Mouse (Mus musculus) CH12.LX (cell line): Measurements from ENCODE around the gene Ninl. TPM values are rescaled to one million over a fixed set of nuclear protein-coding genes. Genes with fewer than 3 reads are reported as not detected.
A peak's percentile ranks its signal among the peaks of the same experiment; 100 is the strongest.

Experiments
- DNase-seq: peaks from one replicate; pipeline ENCODE4 v3.0.0-alpha.2; 2013; ENCODE audit errors: extremely low read depth
- H3K27ac ChIP-seq: 2 replicates; pipeline ENCODE4 v1.5.1; 2012; ENCODE audit warnings: low read depth, mild to moderate bottlenecking, control low read depth, moderate library complexity; ENCODE audit not compliant: insufficient read depth
- H3K27me3 ChIP-seq: replicated peaks from 2 replicates; pipeline ENCODE3; 2012; ENCODE audit warnings: inconsistent platforms
- H3K36me3 ChIP-seq, 2 experiments: replicated peaks in 1 of 2; 2 replicates each; pipeline versions ENCODE3 to v1.6.1; 2012; ENCODE audit warnings: inconsistent platforms in 1 of 2, low read length in 1 of 2, mild to moderate bottlenecking in 1 of 2, mixed read lengths in 1 of 2, moderate library complexity in 1 of 2; ENCODE audit not compliant: control insufficient read depth in 1 of 2, insufficient read depth in 1 of 2
- H3K4me1 ChIP-seq, 2 experiments: 2 replicates each; pipeline ENCODE4 v1.6.1; 2012; ENCODE audit warnings: inconsistent platforms in 1 of 2, moderate library complexity in 1 of 2; ENCODE audit not compliant: insufficient read depth in 2 of 2, control insufficient read depth in 1 of 2
- H3K4me2 ChIP-seq: 2 replicates; pipeline ENCODE4 v1.6.1; 2012; ENCODE audit warnings: low read depth, mild to moderate bottlenecking, control low read depth; ENCODE audit not compliant: poor library complexity, insufficient read depth, severe bottlenecking
- H3K4me3 ChIP-seq, 3 experiments: fragments of 150-350 bp in 1 of 3; sonication (generic) in 1 of 3; replicated peaks in 1 of 3; 2 replicates each; pipeline versions ENCODE3 to v1.5.1; 2011 to 2012; ENCODE audit warnings: low read depth in 2 of 3, low read length in 2 of 3, mild to moderate bottlenecking in 2 of 3, moderate library complexity in 2 of 3, control low read depth in 1 of 3, improper control_type of control experiment in 1 of 3, inconsistent platforms in 1 of 3, mixed read lengths in 1 of 3; ENCODE audit not compliant: poor library complexity in 1 of 3
- H3K79me2 ChIP-seq: replicated peaks from 2 replicates; pipeline ENCODE4 v1.6.1; 2012; ENCODE audit warnings: mild to moderate bottlenecking, moderate library complexity; ENCODE audit not compliant: control insufficient read depth, poor library complexity, insufficient read depth, severe bottlenecking; ENCODE audit errors: extremely low read depth
- H3K9ac ChIP-seq: 2 replicates; pipeline ENCODE4 v1.6.1; 2012; ENCODE audit warnings: low read depth, mild to moderate bottlenecking, control low read depth, moderate library complexity; ENCODE audit not compliant: insufficient read depth
- H3K9me3 ChIP-seq: replicated peaks from 2 replicates; pipeline ENCODE3; 2012; ENCODE audit warnings: low read length, inconsistent platforms, mixed read lengths
- BHLHE40 ChIP-seq: IDR thresholded peaks from 2 replicates; pipeline ENCODE4 v1.6.1; 2011; ENCODE audit warnings: mild to moderate bottlenecking, low read depth, low read length, improper control_type of control experiment
- CHD1 ChIP-seq: IDR thresholded peaks from 2 replicates; pipeline ENCODE4 v1.6.1; 2012; ENCODE audit warnings: low read depth, low read length, improper control_type of control experiment, inconsistent platforms
- CTCF ChIP-seq, 2 experiments: IDR thresholded peaks in 1 of 2; conservative IDR thresholded peaks in 1 of 2; 2 replicates each; pipeline ENCODE4 v1.5.1; 2011 to 2012; ENCODE audit warnings: low read depth in 2 of 2, low read length in 2 of 2, improper control_type of control experiment in 1 of 2, inconsistent platforms in 1 of 2, mild to moderate bottlenecking in 1 of 2, moderate library complexity in 1 of 2
- E2F4 ChIP-seq: IDR thresholded peaks from 2 replicates; pipeline ENCODE4 v1.6.1; 2011; ENCODE audit warnings: low read depth, low read length, improper control_type of control experiment; ENCODE audit not compliant: insufficient replicate concordance
- EP300 ChIP-seq: IDR thresholded peaks from 2 replicates; pipeline ENCODE4 v1.6.1; 2011; ENCODE audit warnings: low read length, improper control_type of control experiment
- IRF4 ChIP-seq: IDR thresholded peaks from 2 replicates; pipeline ENCODE4 v1.6.1; 2014; ENCODE audit warnings: low read depth, mild to moderate bottlenecking, inconsistent platforms, low read length, improper control_type of control experiment
- KAT2A ChIP-seq: IDR thresholded peaks from 2 replicates; pipeline ENCODE4 v1.6.1; 2012; ENCODE audit warnings: low read length, improper control_type of control experiment, inconsistent platforms; ENCODE audit not compliant: insufficient replicate concordance
- MAFK ChIP-seq: IDR thresholded peaks from 2 replicates; pipeline ENCODE4 v1.6.1; 2011; ENCODE audit warnings: low read length, improper control_type of control experiment; ENCODE audit not compliant: insufficient replicate concordance
- MEF2A ChIP-seq: IDR thresholded peaks from 2 replicates; pipeline ENCODE4 v1.6.1; 2014; ENCODE audit warnings: low read depth, mild to moderate bottlenecking, inconsistent platforms, low read length, improper control_type of control experiment, borderline replicate concordance
- MYC ChIP-seq: IDR thresholded peaks from 2 replicates; pipeline ENCODE4 v1.6.1; 2011; ENCODE audit warnings: low read depth, mild to moderate bottlenecking, improper control_type of control experiment, low read length
- NRF1 ChIP-seq: IDR thresholded peaks from 2 replicates; pipeline ENCODE4 v1.6.1; 2014; ENCODE audit warnings: low read depth, mild to moderate bottlenecking, inconsistent platforms, low read length, improper control_type of control experiment, moderate library complexity
- PAX5 ChIP-seq: IDR thresholded peaks from 2 replicates; pipeline ENCODE4 v1.6.1; 2012; ENCODE audit warnings: low read length, inconsistent platforms, mixed read lengths
- POLR2AphosphoS2 ChIP-seq: IDR thresholded peaks from 2 replicates; pipeline ENCODE4 v1.6.1; 2011; ENCODE audit warnings: low read depth, low read length, improper control_type of control experiment
- RAD21 ChIP-seq: IDR thresholded peaks from 2 replicates; pipeline ENCODE4 v1.6.1; 2011; ENCODE audit warnings: low read depth, mild to moderate bottlenecking, low read length, improper control_type of control experiment, moderate library complexity
- RCOR1 ChIP-seq: conservative IDR thresholded peaks from 2 replicates; pipeline ENCODE4 v1.6.1; 2012; ENCODE audit warnings: low read depth, mild to moderate bottlenecking, inconsistent platforms, low read length, improper control_type of control experiment
- SIN3A ChIP-seq: IDR thresholded peaks from 2 replicates; pipeline ENCODE4 v1.6.1; 2012; ENCODE audit warnings: low read length, improper control_type of control experiment, inconsistent platforms
- SMC3 ChIP-seq: IDR thresholded peaks from 2 replicates; pipeline ENCODE4 v1.6.1; 2011; ENCODE audit warnings: low read depth, low read length, improper control_type of control experiment
- TBP ChIP-seq: conservative IDR thresholded peaks from 2 replicates; pipeline ENCODE4 v1.6.1; 2011; ENCODE audit warnings: low read depth, low read length, improper control_type of control experiment
- UBTF ChIP-seq: IDR thresholded peaks from 2 replicates; pipeline ENCODE4 v1.6.1; 2012; ENCODE audit warnings: low read depth, mild to moderate bottlenecking, inconsistent platforms, low read length, improper control_type of control experiment, moderate library complexity
- USF1 ChIP-seq: IDR thresholded peaks from 2 replicates; pipeline ENCODE4 v1.6.1; 2014; ENCODE audit warnings: low read depth, mild to moderate bottlenecking, inconsistent platforms, low read length, improper control_type of control experiment
- dilution Hi-C: fragments of 300-500 bp; cut with MboI; formaldehyde crosslinking; loops from 2 replicates; pipeline ENCODE4 v1.14.3; 2020; ENCODE audit warnings: low sequenced_read_pairs; ENCODE audit not compliant: extremely low pct_unique_long_range_greater_than_20kb, extremely low pct_ligation_motif_present
- in situ Hi-C: fragments of 300-500 bp; cut with MboI; formaldehyde crosslinking; loops from 3 replicates; pipeline ENCODE4 v1.14.3; 2019; ENCODE audit warnings: low sequenced_read_pairs, low pct_ligation_motif_present, low pct_unique_long_range_greater_than_20kb, mixed read lengths
- polyA plus RNA-seq: library from polyadenylated mRNA; unstranded; fragments of >175 nt; gene quantifications from 2 replicates; pipeline ENCODE4 v1.2.1, GENCODE M21; 2012; ENCODE audit warnings: low read depth; ENCODE audit not compliant: insufficient read length
- total RNA-seq, 2 experiments: library from RNA; depleted of rRNA; stranded (reverse); fragments of 300-350 nt in 1 of 2; fragments of >200 nt in 1 of 2; gene quantifications; 2 replicates each; pipeline ENCODE4 v1.2.3; 2012 to 2014

Ninl gene
- total and polyA plus RNA-seq, 3 experiments = 1.8 to 6.6 (median 3.5) TPM

GRCm38 (mm10) chr2:150923026-150923425 lies 116.2 kb downstream of the Ninl start:
- no peak overlapping the region for H3K27ac ChIP-seq
- dilution Hi-C loops = no loop called here
- peaks cover 3 to 49% of the 10 kb centered on the region in 2 experiments for H3K36me3 ChIP-seq

GRCm38 (mm10) chr2:150922165-150922564 lies 117.0 kb downstream of the Ninl start:
- in situ Hi-C loops = no loop called here
- H3K4me2 ChIP-seq = 0 out of 2 replicates have a peak overlapping the region, but pooled peaks have one; percentile 2
- TF ChIP-seq USF1 (no peak), MYC (no peak), EP300 (no peak), SIN3A (no peak), BHLHE40 (no peak), RCOR1 (no peak), E2F4 (no peak), IRF4 (no peak), SMC3 (no peak), MEF2A (no peak), PAX5 (no peak), NRF1 (no peak), CTCF (conservative IDR thresholded peaks at IDR 0.05 in 1 of 2, IDR thresholded peaks at IDR 0.05 in 1 of 2; ENCODE audit: low read depth in 2 of 2, low read length in 2 of 2) (no peak), POLR2AphosphoS2 (no peak), KAT2A (no peak), UBTF (no peak), MAFK (no peak), RAD21 (no peak)
- no peak overlapping the region for H3K4me3 ChIP-seq
- DNase-seq = peak; percentile 44
- H3K27me3 ChIP-seq = no peaks in the 10 kb centered on the region
- H3K36me3 ChIP-seq = peaks cover 3 to 48% of the 10 kb centered on the region in 2 experiments
- H3K9me3 ChIP-seq = no peaks in the 10 kb centered on the region
- peaks cover 8 to 34% of the 10 kb centered on the region in 2 experiments for H3K4me1 ChIP-seq
- peak overlapping the region; percentile 40; the same call in 1 of the 2 replicates for H3K27ac ChIP-seq
- peaks cover 4% of the 10 kb centered on the region; the same call in 1 of the 2 replicates for H3K79me2 ChIP-seq
- peak overlapping the region; percentile 13; the same call in 1 of the 2 replicates for H3K9ac ChIP-seq
- dilution Hi-C loops = no loop called here

More at GRCm38 (mm10) chr2:150923026-150923425, 116.2 kb downstream of the Ninl start:
- no peak overlapping the region for H3K4me2 ChIP-seq
- peaks cover 4% of the 10 kb centered on the region; the same call in 1 of the 2 replicates for H3K79me2 ChIP-seq
- no peak for TF ChIP-seq CHD1
- no peak for TF ChIP-seq TBP
- TF ChIP-seq UBTF = no peak
- H3K27me3 ChIP-seq = no peaks in the 10 kb centered on the region
- no peak for DNase-seq
- H3K4me1 ChIP-seq = peaks cover 8 to 34% of the 10 kb centered on the region in 2 experiments
- no peak overlapping the region for H3K4me3 ChIP-seq
- in situ Hi-C loops = no loop called here
- H3K9me3 ChIP-seq = no peaks in the 10 kb centered on the region
- H3K9ac ChIP-seq = no peak overlapping the region
